Mouse (Mus musculus) ES-Bruce4 (cell line): ENCODE measurements around the gene Cda. TPM values are rescaled to one million over a fixed set of nuclear protein-coding genes. Genes with fewer than 3 reads are reported as not detected.
A peak's percentile ranks its signal among the peaks of the same experiment; 100 is the strongest.

Experiments used
- H3K27ac ChIP-seq: 2 replicates; pipeline ENCODE4 v1.5.1; 2012; ENCODE audit warnings: low read length, inconsistent platforms; ENCODE audit not compliant: insufficient read depth
- H3K27me3 ChIP-seq: 2 replicates; pipeline ENCODE4 v1.6.1; 2012; ENCODE audit warnings: mild to moderate bottlenecking, low read length, inconsistent platforms; ENCODE audit not compliant: control insufficient read depth, poor library complexity, insufficient read depth, severe bottlenecking
- H3K36me3 ChIP-seq: 2 replicates; pipeline ENCODE4 v1.6.1; 2012; ENCODE audit warnings: inconsistent platforms, mild to moderate bottlenecking, low read length, moderate library complexity; ENCODE audit not compliant: control insufficient read depth, poor library complexity, insufficient read depth, severe bottlenecking
- H3K4me1 ChIP-seq: one replicate; pipeline ENCODE4 v1.8.1; 2011; ENCODE audit warnings: low read length; ENCODE audit not compliant: control insufficient read depth, insufficient read depth
- H3K4me3 ChIP-seq: 2 replicates; pipeline ENCODE4 v1.5.1; 2011; ENCODE audit warnings: low read depth, mild to moderate bottlenecking, low read length
- H3K9ac ChIP-seq: 2 replicates; pipeline ENCODE4 v1.6.1; 2012; ENCODE audit warnings: low read depth, mild to moderate bottlenecking, inconsistent platforms; ENCODE audit not compliant: poor library complexity, severe bottlenecking
- H3K9me3 ChIP-seq: replicated peaks from 2 replicates; pipeline ENCODE4 v1.6.1; 2012; ENCODE audit warnings: mild to moderate bottlenecking, low read length, inconsistent platforms; ENCODE audit not compliant: control insufficient read depth, poor library complexity, insufficient read depth, severe bottlenecking
- CTCF ChIP-seq: IDR thresholded peaks from one replicate; pipeline ENCODE4 v1.8.1; 2011; ENCODE audit warnings: low read depth, low read length
- EP300 ChIP-seq: IDR thresholded peaks from 2 replicates; pipeline ENCODE4 v1.6.1; 2011; ENCODE audit warnings: low read depth, low read length; ENCODE audit not compliant: insufficient read depth
- POLR2A ChIP-seq: IDR thresholded peaks from one replicate; pipeline ENCODE4 v1.8.1; 2011; ENCODE audit warnings: low read length; ENCODE audit not compliant: insufficient read depth
- polyA plus RNA-seq: library from polyadenylated mRNA; stranded (reverse); fragments of >200 nt; gene quantifications from 2 replicates; pipeline ENCODE4 v1.2.4, GENCODE M21; 2011; ENCODE audit warnings: low read depth; ENCODE audit not compliant: missing spikeins, insufficient read depth, insufficient read length

Cda gene
- polyA plus RNA-seq, 1 experiment, result 6.8 TPM

DNA sequence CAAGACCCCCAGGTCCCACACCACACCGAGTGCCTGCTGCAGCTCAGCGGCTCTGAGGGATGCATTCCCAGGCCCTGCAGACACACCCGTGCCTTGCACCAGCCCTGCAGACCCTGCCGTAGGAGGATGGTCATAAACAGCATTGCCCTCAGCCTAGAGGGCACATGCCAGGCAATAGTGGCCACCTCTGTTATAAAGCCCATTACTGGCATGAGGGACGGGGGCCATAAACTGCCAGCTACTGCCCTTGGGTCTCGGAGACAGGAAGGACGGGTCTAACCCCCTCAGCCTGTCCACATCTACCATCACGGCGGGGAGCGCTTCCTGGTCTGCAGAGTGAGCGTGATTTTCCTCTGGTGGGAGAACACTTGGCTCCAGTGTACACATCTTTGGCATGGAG lies 54.8 kb downstream of the Cda start:
- TF ChIP-seq EP300 (no peak), POLR2A (no peak), CTCF (no peak)
- Histone ChIP-seq H3K27ac (no peak overlapping the region), H3K27me3 (no peaks in the 10 kb centered on the region), H3K9ac (no peak overlapping the region), H3K36me3 (peaks cover 21% of the 10 kb centered on the region), H3K4me3 (no peak overlapping the region), H3K9me3 (no peaks in the 10 kb centered on the region), H3K4me1 (no peaks in the 10 kb centered on the region)

DNA sequence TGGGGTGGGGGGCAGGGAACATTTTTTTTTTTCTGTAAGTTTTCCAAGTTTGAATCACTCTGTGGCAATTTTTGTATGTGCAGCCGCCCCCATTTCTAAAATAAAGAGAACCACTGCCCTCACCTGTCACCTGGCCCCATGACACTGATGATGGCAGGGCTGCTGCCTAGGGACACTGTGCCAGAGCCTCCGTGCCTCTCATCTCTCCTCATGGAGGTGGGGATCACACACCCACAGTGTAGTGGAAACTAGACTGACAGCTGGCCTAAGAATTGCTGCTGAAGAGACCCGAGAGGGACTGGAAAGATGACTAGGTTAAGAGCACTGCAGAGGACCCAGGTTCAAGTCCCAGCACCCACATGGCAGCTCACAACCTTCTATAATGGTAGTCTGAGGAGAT lies 55.7 kb downstream of the Cda start:
- Histone ChIP-seq H3K4me3 (no peak overlapping the region), H3K27me3 (no peaks in the 10 kb centered on the region), H3K9me3 (no peaks in the 10 kb centered on the region), H3K4me1 (no peaks in the 10 kb centered on the region), H3K27ac (no peak overlapping the region), H3K9ac (no peak overlapping the region), H3K36me3 (peaks cover 21% of the 10 kb centered on the region)
- TF ChIP-seq POLR2A, result no peak
- TF ChIP-seq CTCF, result no peak
- TF ChIP-seq EP300, result no peak

- Histone ChIP-seq H3K9me3 (no peaks in the 10 kb centered on the region), H3K4me1 (no peaks in the 10 kb centered on the region), H3K9ac (no peak overlapping the region), H3K27ac (no peak overlapping the region), H3K4me3 (no peak overlapping the region), H3K27me3 (no peaks in the 10 kb centered on the region), H3K36me3 (peaks cover 21% of the 10 kb centered on the region)
- TF ChIP-seq CTCF (peak; percentile 98), EP300 (no peak)
These were observed 56.2 kb downstream of the Cda start for GRCm38 (mm10) chr4:138311595-138311994.

GRCm38 (mm10) chr4:138310311-138310910 lies 57.4 kb downstream of the Cda start:
- H3K4me1 ChIP-seq, result no peaks in the 10 kb centered on the region
- H3K9me3 ChIP-seq, result no peaks in the 10 kb centered on the region
- no peak overlapping the region for H3K9ac ChIP-seq
- H3K27me3 ChIP-seq, result no peaks in the 10 kb centered on the region
- no peak overlapping the region for H3K27ac ChIP-seq
- TF ChIP-seq POLR2A, result no peak
- no peak for TF ChIP-seq EP300
- no peak for TF ChIP-seq CTCF
- H3K36me3 ChIP-seq, result peaks cover 21% of the 10 kb centered on the region
- no peak overlapping the region for H3K4me3 ChIP-seq

DNA sequence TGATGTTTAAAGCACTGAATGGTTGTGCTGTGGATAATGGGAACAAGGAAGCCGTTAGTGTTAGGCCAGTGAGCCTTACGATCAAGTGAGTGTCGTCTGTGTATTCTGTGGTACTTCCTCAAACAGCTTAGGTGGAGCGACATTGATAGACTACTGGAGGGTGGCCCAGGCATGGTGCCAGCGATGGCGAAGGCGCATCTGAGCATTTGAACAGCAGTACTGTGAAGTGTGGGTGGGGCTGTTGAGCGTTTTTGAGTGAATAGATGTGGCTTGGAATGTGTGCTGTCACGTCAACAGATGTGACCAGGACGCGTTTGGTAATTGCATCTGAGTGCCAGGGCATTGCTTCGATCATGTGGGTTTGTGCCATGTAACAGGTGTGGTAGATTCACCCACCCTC lies 60.1 kb downstream of the Cda start:
- Histone ChIP-seq H3K9me3 (no peaks in the 10 kb centered on the region), H3K36me3 (peaks cover 19% of the 10 kb centered on the region), H3K4me1 (no peaks in the 10 kb centered on the region), H3K27me3 (no peaks in the 10 kb centered on the region), H3K9ac (no peak overlapping the region), H3K4me3 (no peak overlapping the region), H3K27ac (no peak overlapping the region)
- no peak for TF ChIP-seq CTCF
- no peak for TF ChIP-seq EP300
- no peak for TF ChIP-seq POLR2A

DNA sequence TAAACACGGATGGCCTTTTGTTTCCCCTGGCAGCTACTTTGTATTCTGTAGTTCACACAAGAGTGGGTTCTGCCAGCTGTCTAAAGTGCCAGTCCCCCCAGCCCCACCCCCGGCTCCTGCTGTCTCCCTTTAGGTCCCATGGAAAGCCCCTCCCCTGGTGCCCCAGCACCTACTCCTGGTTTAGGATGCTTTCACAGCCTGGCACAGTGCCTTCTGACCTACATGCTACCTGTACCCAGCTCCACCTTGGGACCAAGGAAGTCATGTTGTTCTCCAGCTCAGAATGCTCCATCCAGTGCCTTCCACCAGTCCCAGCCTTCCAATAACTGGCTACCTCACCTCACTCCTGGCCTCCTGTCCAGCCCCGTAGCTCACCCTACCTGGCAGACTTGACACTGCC lies 60.8 kb downstream of the Cda start:
- no peak for TF ChIP-seq POLR2A
- TF ChIP-seq EP300, result no peak
- TF ChIP-seq CTCF, result no peak
- no peaks in the 10 kb centered on the region for H3K4me1 ChIP-seq
- H3K36me3 ChIP-seq, result peaks cover 14% of the 10 kb centered on the region
- H3K9ac ChIP-seq, result no peak overlapping the region
- no peaks in the 10 kb centered on the region for H3K27me3 ChIP-seq
- no peak overlapping the region for H3K27ac ChIP-seq
- no peaks in the 10 kb centered on the region for H3K9me3 ChIP-seq
- H3K4me3 ChIP-seq, result no peak overlapping the region
